Mouse (Mus musculus) olfactory bulb, adult 2 months (tissue): ENCODE results near the gene Zdhhc14.

Experiments used
- CTCF ChIP-seq: fragments of 200-500 bp; IDR thresholded peaks from 2 replicates; pipeline ENCODE4 v1.5.1; 2012; ENCODE audit warnings: low read depth, mild to moderate bottlenecking, low read length, moderate library complexity; ENCODE audit not compliant: insufficient read depth
- POLR2A ChIP-seq: fragments of 200-500 bp; IDR thresholded peaks from 2 replicates; pipeline ENCODE4 v1.6.1; 2012; ENCODE audit warnings: mild to moderate bottlenecking, low read depth, low read length, moderate library complexity; ENCODE audit not compliant: insufficient read depth

- TF ChIP-seq POLR2A: no peak
- no peak for TF ChIP-seq CTCF
These were observed 219.5 kb downstream of the Zdhhc14 start for GRCm38 (mm10) chr17:5711861-5712260.
